Mouse (Mus musculus) B cell, adult (primary cell): ENCODE measurements around the gene Zfp36l3. TPM values are rescaled to one million over a fixed set of nuclear protein-coding genes. Genes with fewer than 3 reads are reported as not detected.

Experiments
- total RNA-seq: library from RNA; stranded (reverse); gene quantifications from 4 replicates; pipeline ENCODE4 v1.2.4, GENCODE M21; 2023; ENCODE audit not compliant: inconsistent age

Zfp36l3 gene
- not detected in 4 replicates for total RNA-seq

DNA sequence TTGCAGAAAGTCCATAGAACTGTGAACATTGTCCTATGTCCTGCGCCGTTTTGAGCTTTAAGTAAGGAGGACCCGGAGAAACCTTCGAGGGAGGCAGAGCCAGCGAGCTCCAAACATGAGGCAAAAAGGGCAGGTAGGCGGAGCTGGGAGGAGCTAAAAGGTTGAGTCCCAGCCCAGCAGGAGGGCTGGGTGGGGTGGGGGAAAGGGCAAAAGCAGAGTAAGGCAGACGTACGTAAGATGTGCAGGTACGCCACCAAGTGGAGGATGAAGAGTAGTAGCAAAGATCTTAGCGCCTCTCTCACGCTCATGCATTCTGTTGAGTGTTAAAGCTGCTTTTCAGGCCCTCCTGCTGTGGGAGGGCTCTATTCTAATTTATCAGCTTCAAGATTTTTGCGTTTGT is at the start of gene Zfp36l3:
Zfp36l3 (minus strand) TSS at position 119 of the 400 bp plus-strand sequence.

DNA sequence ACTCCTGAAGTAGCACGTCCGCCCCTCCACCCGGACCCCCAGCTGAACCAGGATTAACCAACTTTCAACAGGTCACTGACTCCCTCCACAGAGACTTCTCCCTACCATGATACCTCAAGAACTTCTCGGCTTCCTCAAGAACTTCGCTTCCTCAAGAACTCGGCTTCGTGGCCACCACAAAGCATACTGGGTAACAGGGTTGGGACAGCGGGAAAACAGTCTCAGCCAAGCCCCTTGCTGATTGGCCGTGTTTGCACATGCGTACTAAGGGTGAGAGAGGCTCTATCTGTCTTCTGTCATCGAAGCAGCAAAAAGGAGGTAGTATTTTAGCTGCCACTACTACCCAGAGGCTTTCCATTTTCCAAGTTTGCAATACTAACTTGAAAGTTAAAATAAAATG is 21.3 kb upstream of the Zfp36l3 start, which contains the start of gene Xlr:
Xlr (minus strand) TSS at position 188 of the 400 bp plus-strand sequence.

DNA sequence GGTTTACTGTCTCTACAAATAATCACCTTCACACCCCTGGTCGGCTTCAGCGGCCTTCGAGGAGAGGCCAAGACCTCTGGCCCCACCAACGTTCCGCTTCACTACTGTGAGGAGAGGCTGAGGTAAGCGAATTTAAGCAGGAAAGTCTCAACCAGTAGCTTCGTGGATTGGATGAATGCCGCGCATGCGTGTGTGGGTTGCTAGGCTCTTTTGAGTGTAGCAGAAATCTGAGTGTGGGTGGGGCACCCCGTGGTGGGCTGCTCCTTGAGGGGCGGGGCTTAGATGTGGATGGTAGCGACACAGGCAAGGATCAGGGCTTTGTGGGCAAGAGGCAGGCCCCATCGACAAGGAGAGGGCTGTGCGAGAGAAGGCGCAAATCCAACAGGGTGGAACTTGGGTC is 18.5 kb downstream of the Zfp36l3 start, which contains the start of gene 1700013H16Rik:
1700013H16Rik (minus strand) TSS at position 96 of the 400 bp plus-strand sequence.

DNA sequence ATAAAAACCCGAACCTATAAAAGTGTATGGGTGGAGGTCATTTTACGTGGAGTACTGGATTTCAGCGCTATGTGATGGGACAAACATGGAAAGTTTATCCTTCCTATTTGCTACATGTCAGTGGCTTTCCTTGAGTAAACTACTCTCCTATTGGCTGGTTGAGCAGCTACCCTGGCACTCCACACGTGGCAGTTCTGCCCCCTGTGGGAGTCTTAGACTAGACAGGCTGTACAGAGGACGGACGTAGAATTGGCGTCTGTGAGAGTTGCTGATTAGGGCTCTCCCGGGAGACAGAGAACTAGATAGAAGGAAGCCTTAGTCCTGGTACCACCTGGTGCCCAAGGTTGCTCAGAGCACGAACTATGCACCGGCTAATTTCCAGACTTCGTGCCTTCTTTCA is 51.6 kb downstream of the Zfp36l3 start, which contains the start of gene 4930502E18Rik:
4930502E18Rik (plus strand) TSS at position 231 of the 400 bp plus-strand sequence.

Other genes starting within 250 kb of the Zfp36l3 start
- gene Rtl8c, start 168.4 kb downstream of the Zfp36l3 start, total RNA-seq: 4.3 to 9.6 TPM (median 7.8 TPM) in 4 replicates
- gene Gm14597, start 167.4 kb downstream of the Zfp36l3 start, total RNA-seq: not detected in 4 replicates
- gene Rtl8a, start 132.7 kb downstream of the Zfp36l3 start, total RNA-seq: 20.9 to 24.3 TPM (median 23.0 TPM) in 4 replicates
- 9.4 to 18.3 TPM (median 14.8 TPM) in 4 replicates for gene Rtl8b, start 106.0 kb downstream of the Zfp36l3 start, total RNA-seq
- not detected in 4 replicates for gene 4930502E18Rik, start 51.6 kb downstream of the Zfp36l3 start, total RNA-seq
- gene 1700013H16Rik, start 18.6 kb downstream of the Zfp36l3 start, total RNA-seq: not detected in 4 replicates
- 0.51 to 1.1 TPM (median 0.82 TPM) in 4 replicates for gene Xlr, start 21.3 kb upstream of the Zfp36l3 start, total RNA-seq